Mouse (Mus musculus) splenic B cell, adult 2 months (primary cell): ENCODE data around the gene Snx21.

Source experiments
- DNase-seq: peaks from one replicate; pipeline ENCODE4 v3.0.0-alpha.2; 2011; ENCODE audit warnings: low read depth, low spot score
- H3K27me3 ChIP-seq: 2 replicates; pipeline ENCODE4 v1.6.1; 2012; ENCODE audit warnings: mild to moderate bottlenecking, low read length, moderate library complexity, mixed read lengths; ENCODE audit not compliant: control insufficient read depth, poor library complexity, insufficient read depth, severe bottlenecking
- H3K36me3 ChIP-seq: 2 replicates; pipeline ENCODE4 v1.6.1; 2012; ENCODE audit warnings: mild to moderate bottlenecking, low read length, moderate library complexity, mixed read lengths; ENCODE audit not compliant: control insufficient read depth, poor library complexity, insufficient read depth, severe bottlenecking

Snx21 gene

GRCm38 (mm10) chr2:164761502-164761901 lies 24.1 kb upstream of the Snx21 start:
- no peak for DNase-seq
- peaks cover 13% of the 10 kb centered on the region for H3K36me3 ChIP-seq
- H3K27me3 ChIP-seq: no peaks in the 10 kb centered on the region

- no peak for DNase-seq
- H3K36me3 ChIP-seq: peaks cover 10% of the 10 kb centered on the region
- H3K27me3 ChIP-seq: no peaks in the 10 kb centered on the region
Measured at GRCm38 (mm10) chr2:164761971-164762370, 23.7 kb upstream of the Snx21 start.

- DNase-seq: no peak
- H3K27me3 ChIP-seq: no peaks in the 10 kb centered on the region
- peaks cover 9% of the 10 kb centered on the region for H3K36me3 ChIP-seq
Measured at GRCm38 (mm10) chr2:164762593-164762992, 23.0 kb upstream of the Snx21 start.

- Histone ChIP-seq H3K36me3 (peaks cover 6% of the 10 kb centered on the region; the same call in 1 of the 2 replicates), H3K27me3 (no peaks in the 10 kb centered on the region)
- no peak for DNase-seq
Measured at GRCm38 (mm10) chr2:164765841-164766240, 19.8 kb upstream of the Snx21 start.

GRCm38 (mm10) chr2:164767812-164768540 lies 17.6 kb upstream of the Snx21 start:
- no peak for DNase-seq
- no peaks in the 10 kb centered on the region for H3K27me3 ChIP-seq
- H3K36me3 ChIP-seq: peaks cover 6% of the 10 kb centered on the region; the same call in 1 of the 2 replicates

- peak; percentile 98 for DNase-seq
- Histone ChIP-seq H3K27me3 (no peaks in the 10 kb centered on the region), H3K36me3 (peaks cover 6% of the 10 kb centered on the region; the same call in 1 of the 2 replicates)
Measured at GRCm38 (mm10) chr2:164769258-164770037, 16.2 kb upstream of the Snx21 start, which contains the start of gene Ube2c. Ube2c (plus strand) TSS chr2:164769898.

GRCm38 (mm10) chr2:164770279-164770678 lies 15.3 kb upstream of the Snx21 start:
- H3K36me3 ChIP-seq: peaks cover 3% of the 10 kb centered on the region; the same call in 1 of the 2 replicates
- no peaks in the 10 kb centered on the region for H3K27me3 ChIP-seq
- no peak for DNase-seq

GRCm38 (mm10) chr2:164771123-164771522 lies 14.5 kb upstream of the Snx21 start:
- DNase-seq: no peak
- no peaks in the 10 kb centered on the region for H3K27me3 ChIP-seq
- peaks cover 1% of the 10 kb centered on the region; the same call in 1 of the 2 replicates for H3K36me3 ChIP-seq

- no peak for DNase-seq
- no peaks in the 10 kb centered on the region for H3K27me3 ChIP-seq
- no peaks in the 10 kb centered on the region for H3K36me3 ChIP-seq
Measured at GRCm38 (mm10) chr2:164773229-164773988, 12.2 kb upstream of the Snx21 start.

- no peak for DNase-seq
- Histone ChIP-seq H3K36me3 (no peaks in the 10 kb centered on the region), H3K27me3 (no peaks in the 10 kb centered on the region)
Measured at GRCm38 (mm10) chr2:164773989-164774364, 11.6 kb upstream of the Snx21 start.

GRCm38 (mm10) chr2:164776130-164776529 lies 9.5 kb upstream of the Snx21 start:
- no peaks in the 10 kb centered on the region for H3K36me3 ChIP-seq
- H3K27me3 ChIP-seq: no peaks in the 10 kb centered on the region
- DNase-seq: no peak

GRCm38 (mm10) chr2:164776801-164777200 lies 8.8 kb upstream of the Snx21 start:
- Histone ChIP-seq H3K36me3 (no peaks in the 10 kb centered on the region), H3K27me3 (no peaks in the 10 kb centered on the region)
- no peak for DNase-seq

- DNase-seq: no peak
- H3K27me3 ChIP-seq: no peaks in the 10 kb centered on the region
Measured at GRCm38 (mm10) chr2:164777246-164778014, 8.2 kb upstream of the Snx21 start.

GRCm38 (mm10) chr2:164778015-164778287 lies 7.7 kb upstream of the Snx21 start:
- no peak for DNase-seq
- no peaks in the 10 kb centered on the region for H3K36me3 ChIP-seq
- no peaks in the 10 kb centered on the region for H3K27me3 ChIP-seq

More at GRCm38 (mm10) chr2:164777246-164778014, 8.2 kb upstream of the Snx21 start:
- no peaks in the 10 kb centered on the region for H3K36me3 ChIP-seq
